33 mouse cellular contexts compared by ENCODE assay signal in genomic region chr3:148659024-148659423, GRCm38 (mm10).
"Had no signal": no experiment of that assay in that cellular context is flagged by ENCODE, and none has a peak within 500 bp of the region (broad histone marks: within the 10 kb centered on the region; RNA-seq: fewer than 3 reads in every experiment).

No protein-coding gene starts in this region.

- DNase-seq: left cerebral cortex, postnatal 4 days; liver; liver, embryonic 13.5 days; liver, postnatal 0 days; lung, adult 18-20 months; lung, adult 2 months; lung, embryonic 14.5 days; lung, postnatal 10 days; lung, postnatal 14 days; lung, postnatal 36 days; lung, postnatal 4 days; midbrain, embryonic 14.5 days had no signal

- ATAC-seq: liver, embryonic 12.5 days; liver, postnatal 0 days; lung, postnatal 0 days; midbrain, embryonic 13.5 days; midbrain, embryonic 15.5 days; midbrain, embryonic 16.5 days had no signal

- H3K4me1 ChIP-seq: limb, embryonic 15.5 days; liver, embryonic 12.5 days; liver, embryonic 13.5 days; liver, embryonic 15.5 days; lung, embryonic 15.5 days; megakaryocyte, embryonic 14.5 days had no signal

- H3K27me3 ChIP-seq: limb, embryonic 12.5 days; limb, embryonic 13.5 days; limb, embryonic 15.5 days; liver, embryonic 12.5 days; liver, embryonic 13.5 days; liver, embryonic 15.5 days; lung, embryonic 15.5 days; megakaryocyte, embryonic 14.5 days; midbrain, embryonic 13.5 days; midbrain, embryonic 15.5 days; neural tube, embryonic 12.5 days; neural tube, embryonic 13.5 days had no signal

- H3K9me3 ChIP-seq: limb, embryonic 10.5 days; limb, embryonic 12.5 days; limb, embryonic 13.5 days; limb, embryonic 15.5 days; liver, embryonic 12.5 days; liver, embryonic 13.5 days; liver, embryonic 15.5 days; lung, embryonic 15.5 days; megakaryocyte, embryonic 14.5 days; midbrain, embryonic 10.5 days; midbrain, embryonic 12.5 days; midbrain, embryonic 13.5 days; midbrain, embryonic 15.5 days; neural tube, embryonic 12.5 days; neural tube, embryonic 13.5 days had no signal

- H3K4me3 ChIP-seq: limb, embryonic 10.5 days; limb, embryonic 12.5 days; limb, embryonic 13.5 days; limb, embryonic 15.5 days; liver, embryonic 12.5 days; liver, embryonic 13.5 days; liver, embryonic 15.5 days; lung, embryonic 15.5 days; megakaryocyte, embryonic 14.5 days; midbrain, embryonic 10.5 days; midbrain, embryonic 12.5 days; midbrain, embryonic 13.5 days; midbrain, embryonic 15.5 days; myocyte; neural tube, embryonic 12.5 days; neural tube, embryonic 13.5 days had no signal

- H3K27ac ChIP-seq: limb, embryonic 10.5 days; limb, embryonic 12.5 days; limb, embryonic 13.5 days; limb, embryonic 15.5 days; liver, embryonic 12.5 days; liver, embryonic 13.5 days; liver, embryonic 14.5 days; liver, embryonic 15.5 days; lung, embryonic 15.5 days; macrophage; midbrain, embryonic 10.5 days; midbrain, embryonic 12.5 days; midbrain, embryonic 13.5 days; midbrain, embryonic 15.5 days; neural tube, embryonic 12.5 days; neural tube, embryonic 13.5 days had no signal

- H3K36me3 ChIP-seq: limb, embryonic 10.5 days; limb, embryonic 12.5 days; limb, embryonic 13.5 days; limb, embryonic 15.5 days; liver, embryonic 12.5 days; liver, embryonic 13.5 days; liver, embryonic 15.5 days; lung, embryonic 15.5 days; midbrain, embryonic 10.5 days; midbrain, embryonic 12.5 days; midbrain, embryonic 13.5 days; midbrain, embryonic 15.5 days; neural tube, embryonic 12.5 days; neural tube, embryonic 13.5 days had no signal

- H3K9ac ChIP-seq: limb, embryonic 12.5 days; limb, embryonic 13.5 days; limb, embryonic 15.5 days; liver, embryonic 12.5 days; liver, embryonic 13.5 days; liver, embryonic 14.5 days; liver, embryonic 15.5 days; liver, postnatal 0 days; lung, embryonic 14.5 days; lung, embryonic 15.5 days; midbrain, embryonic 12.5 days; midbrain, embryonic 13.5 days; midbrain, embryonic 15.5 days; neural tube, embryonic 12.5 days; neural tube, embryonic 13.5 days had no signal

- H3K4me2 ChIP-seq: limb, embryonic 12.5 days; limb, embryonic 13.5 days; limb, embryonic 15.5 days; liver, embryonic 11.5 days; liver, embryonic 12.5 days; liver, embryonic 13.5 days; liver, embryonic 15.5 days; lung, embryonic 14.5 days; lung, embryonic 15.5 days; midbrain, embryonic 11.5 days; midbrain, embryonic 12.5 days; midbrain, embryonic 13.5 days; midbrain, embryonic 15.5 days; neural tube, embryonic 12.5 days; neural tube, embryonic 13.5 days had no signal
